Mouse (Mus musculus) cerebellum, adult 2 months (tissue): Measurements from ENCODE around the gene Gmppa. TPM values are rescaled to one million over a fixed set of nuclear protein-coding genes. Genes with fewer than 3 reads are reported as not detected.

Experiments
- DNase-seq, 2 experiments: peaks; one replicate each; pipeline ENCODE4 v3.0.0; 2021
- H3K27ac ChIP-seq: fragments of 200-500 bp; 2 replicates; pipeline ENCODE4 v1.5.1; 2012; ENCODE audit warnings: low read length, control low read depth, inconsistent platforms; ENCODE audit not compliant: insufficient read depth
- H3K27me3 ChIP-seq: fragments of 200-500 bp; 2 replicates; pipeline ENCODE4 v1.6.1; 2012; ENCODE audit warnings: inconsistent platforms, mild to moderate bottlenecking, low read length, moderate library complexity; ENCODE audit not compliant: control insufficient read depth, insufficient read depth
- H3K4me1 ChIP-seq: fragments of 200-500 bp; 2 replicates; pipeline ENCODE4 v1.6.1; 2011; ENCODE audit warnings: low read length; ENCODE audit not compliant: control insufficient read depth, insufficient read depth
- H3K4me3 ChIP-seq: fragments of 200-500 bp; replicated peaks from 2 replicates; pipeline ENCODE3; 2011; ENCODE audit warnings: mild to moderate bottlenecking, low read depth, low read length, control low read depth; ENCODE audit not compliant: insufficient read depth
- CTCF ChIP-seq: fragments of 200-500 bp; IDR thresholded peaks from 2 replicates; pipeline ENCODE4 v1.5.1; 2011; ENCODE audit warnings: low read depth, mild to moderate bottlenecking, control low read depth, low read length, moderate library complexity, borderline replicate concordance; ENCODE audit not compliant: insufficient read depth
- POLR2A ChIP-seq: fragments of 200-500 bp; IDR thresholded peaks from 2 replicates; pipeline ENCODE4 v1.6.1; 2011; ENCODE audit warnings: low read length, control low read depth, borderline replicate concordance; ENCODE audit not compliant: insufficient read depth
- WGBS: fragments of 180-500 bp; shearing (Covaris S2); methylation state at CpG from one replicate; pipeline ENCODE4 v1.1.7; 2018; 5-methylcytosine and 5-hydroxymethylcytosine counted together
- polyA plus RNA-seq: library from polyadenylated mRNA; depleted of rRNA; stranded (reverse); fragments of >200 nt; gene quantifications from 2 replicates; pipeline ENCODE4 v1.2.3, GENCODE M21; 2012

Gmppa gene
- polyA plus RNA-seq, 1 experiment = 155 TPM

- TF ChIP-seq CTCF (no peak), POLR2A (no peak)
- WGBS = 69% methylated on average over 7 of the region's 7 CpGs
- peaks cover 15% of the 10 kb centered on the region for H3K4me1 ChIP-seq
- no peak overlapping the region; the same call in 1 of the 2 replicates for H3K27ac ChIP-seq
- no peak for DNase-seq
- no peaks in the 10 kb centered on the region for H3K27me3 ChIP-seq
- H3K4me3 ChIP-seq = no peak overlapping the region
Measured at GRCm38 (mm10) chr1:75409950-75410349, 25.8 kb upstream of the Gmppa start.

- H3K4me3 ChIP-seq = no peak overlapping the region
- no peak overlapping the region for H3K27ac ChIP-seq
- DNase-seq = no peak
- WGBS = 81% methylated on average over 3 of the region's 3 CpGs
- TF ChIP-seq POLR2A (no peak), CTCF (no peak)
- peaks cover 19% of the 10 kb centered on the region for H3K4me1 ChIP-seq
- H3K27me3 ChIP-seq = no peaks in the 10 kb centered on the region
Measured at GRCm38 (mm10) chr1:75412196-75412595, 23.5 kb upstream of the Gmppa start.

- peak overlapping the region; percentile 20; the same call in 1 of the 2 replicates for H3K27ac ChIP-seq
- no peak overlapping the region for H3K4me3 ChIP-seq
- no peaks in the 10 kb centered on the region for H3K27me3 ChIP-seq
- peaks cover 19% of the 10 kb centered on the region for H3K4me1 ChIP-seq
- WGBS = 49% methylated on average over 3 of the region's 3 CpGs
- DNase-seq = peak; percentile 84 to 85
- TF ChIP-seq POLR2A (no peak), CTCF (peak; percentile 80)
Measured at GRCm38 (mm10) chr1:75413749-75414148, 22.0 kb upstream of the Gmppa start.

GRCm38 (mm10) chr1:75421794-75422193 lies 13.9 kb upstream of the Gmppa start:
- no peaks in the 10 kb centered on the region for H3K27me3 ChIP-seq
- H3K27ac ChIP-seq = peak overlapping the region; percentile 63
- 34% methylated on average over 20 of the region's 20 CpGs for WGBS
- TF ChIP-seq POLR2A (no peak), CTCF (no peak)
- H3K4me3 ChIP-seq = peak overlapping the region; percentile 42
- H3K4me1 ChIP-seq = peaks cover 11% of the 10 kb centered on the region; the same call in 1 of the 2 replicates
- no peak for DNase-seq

GRCm38 (mm10) chr1:75422216-75422822 lies 13.4 kb upstream of the Gmppa start:
- Histone ChIP-seq H3K27ac (peak overlapping the region; percentile 63), H3K27me3 (no peaks in the 10 kb centered on the region), H3K4me1 (peaks cover 16% of the 10 kb centered on the region; the same call in 1 of the 2 replicates), H3K4me3 (peak overlapping the region; percentile 42)
- DNase-seq = no peak
- TF ChIP-seq CTCF (no peak), POLR2A (no peak)
- 22% methylated on average over 32 of the region's 32 CpGs for WGBS

GRCm38 (mm10) chr1:75422823-75423471 lies 12.8 kb upstream of the Gmppa start:
- Histone ChIP-seq H3K4me3 (peak overlapping the region; percentile 42), H3K27me3 (no peaks in the 10 kb centered on the region), H3K27ac (peak overlapping the region; percentile 63), H3K4me1 (peaks cover 17% of the 10 kb centered on the region; the same call in 1 of the 2 replicates)
- peak; percentile 49 to 64 for DNase-seq
- 13% methylated on average over 71 of the region's 71 CpGs for whole genome bisulfite sequencing
- TF ChIP-seq CTCF = no peak
- peak; percentile 17; the same call in 1 of the 2 replicates for TF ChIP-seq POLR2A

GRCm38 (mm10) chr1:75423780-75424390 lies 11.8 kb upstream of the Gmppa start:
- H3K27me3 ChIP-seq = no peaks in the 10 kb centered on the region
- H3K27ac ChIP-seq = peak overlapping the region; percentile 63
- peak overlapping the region; percentile 42 for H3K4me3 ChIP-seq
- no peak for DNase-seq
- peaks cover 17% of the 10 kb centered on the region; the same call in 1 of the 2 replicates for H3K4me1 ChIP-seq
- 60% methylated on average over 11 of the region's 11 CpGs for WGBS
- TF ChIP-seq POLR2A (no peak), CTCF (no peak)
